Mouse (Mus musculus): Measurements from ENCODE around the gene Rgs8. TPM values are rescaled to one million over a fixed set of nuclear protein-coding genes. Genes with fewer than 3 reads are reported as not detected.

Gene Rgs8
- total RNA-seq, 2 experiments from 2014 or later, result 24.3 to 34.0 TPM

GRCm38 (mm10) chr1:153700448-153701063, 47.7 kb downstream of the Rgs8 start:
- intact Hi-C loops (cut with DNase I), result no loop called here
- DNase-seq (ENCODE audit: extremely low spot score in 1 of 2, low spot score in 2 of 2), result no peak

- intact Hi-C loops (cut with DNase I), result no loop called here
Observed at GRCm38 (mm10) chr1:153701461-153701860, 48.6 kb downstream of the Rgs8 start.

GRCm38 (mm10) chr1:153702166-153702852, 49.5 kb downstream of the Rgs8 start:
- intact Hi-C loops (cut with DNase I), result no loop called here
- no peak for DNase-seq (ENCODE audit: extremely low spot score in 1 of 2, low spot score in 2 of 2)

More at GRCm38 (mm10) chr1:153701461-153701860, 48.6 kb downstream of the Rgs8 start:
- no peak for DNase-seq (ENCODE audit: extremely low spot score in 1 of 2, low spot score in 2 of 2)

- intact Hi-C loops (cut with DNase I), result no loop called here
Observed at GRCm38 (mm10) chr1:153702853-153703410, 50.1 kb downstream of the Rgs8 start.

DNA sequence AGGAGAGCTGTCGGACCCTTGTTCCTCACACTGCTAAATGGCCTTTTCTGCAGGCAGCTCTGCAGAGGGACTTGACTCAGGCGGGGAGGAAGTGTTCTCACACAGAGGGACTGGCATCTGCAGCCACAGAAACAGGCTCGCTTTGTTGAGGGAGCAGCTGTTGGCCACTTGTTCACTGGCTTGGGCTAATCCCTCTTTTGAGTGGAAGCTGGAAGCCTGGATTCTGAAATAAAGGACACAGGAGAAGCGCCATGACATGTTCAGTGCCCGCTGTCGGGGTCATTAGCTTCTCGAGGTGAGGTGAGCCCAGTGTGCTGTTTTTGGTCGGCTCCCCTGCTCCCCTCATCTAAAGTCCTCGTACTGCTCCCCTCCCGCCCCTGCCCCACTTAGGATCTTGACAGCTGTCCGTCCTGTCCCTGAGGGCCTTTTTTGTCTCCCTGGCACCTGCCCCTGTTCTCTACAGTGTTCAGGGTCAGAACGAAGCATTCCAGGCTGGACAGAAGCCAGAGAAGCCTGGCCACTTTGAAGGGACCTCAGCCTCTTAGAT, 50.7 kb downstream of the Rgs8 start:
- DNase-seq (ENCODE audit: extremely low spot score in 1 of 2, low spot score in 2 of 2), result peak; percentile 62 to 64
- intact Hi-C loops (cut with DNase I), result no loop called here

More at GRCm38 (mm10) chr1:153702853-153703410, 50.1 kb downstream of the Rgs8 start:
- DNase-seq (ENCODE audit: extremely low spot score in 1 of 2, low spot score in 2 of 2), result no peak

- intact Hi-C loops (cut with DNase I), result no loop called here
- no peak for DNase-seq (ENCODE audit: extremely low spot score in 1 of 2, low spot score in 2 of 2)
Observed at GRCm38 (mm10) chr1:153704174-153704573, 51.3 kb downstream of the Rgs8 start.

DNA sequence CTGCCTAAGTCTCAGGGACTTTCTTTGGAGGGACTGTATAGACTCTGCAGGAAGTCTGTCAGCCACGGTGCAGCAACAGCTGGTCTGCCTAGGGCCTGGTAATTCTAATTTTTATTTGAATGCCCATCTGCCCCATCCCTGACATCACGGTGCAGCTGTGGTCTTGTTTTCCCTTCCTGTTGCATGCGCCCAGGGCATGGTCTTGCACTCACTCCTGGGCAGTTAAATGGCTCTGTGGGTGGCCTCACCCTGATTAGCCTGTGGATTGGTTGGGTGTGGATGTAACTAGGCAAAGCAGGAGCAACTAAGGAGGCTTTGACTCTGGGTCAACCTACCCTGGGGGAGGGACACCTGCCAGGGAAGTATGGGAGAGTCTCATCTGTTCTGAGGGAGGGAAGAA, 52.2 kb downstream of the Rgs8 start:
- DNase-seq (ENCODE audit: extremely low spot score in 1 of 2, low spot score in 2 of 2), result no peak
- intact Hi-C loops (cut with DNase I), result no loop called here

GRCm38 (mm10) chr1:153708626-153709025, 55.8 kb downstream of the Rgs8 start:
- intact Hi-C loops (cut with DNase I), result no loop called here
- DNase-seq (ENCODE audit: extremely low spot score in 1 of 2, low spot score in 2 of 2), result no peak

- DNase-seq (ENCODE audit: extremely low spot score in 1 of 2, low spot score in 2 of 2), result no peak
- intact Hi-C loops (cut with DNase I), result no loop called here
Observed at GRCm38 (mm10) chr1:153709451-153709850, 56.6 kb downstream of the Rgs8 start.

- intact Hi-C loops (cut with DNase I), result no loop called here
- DNase-seq (ENCODE audit: extremely low spot score in 1 of 2, low spot score in 2 of 2), result no peak
Observed at GRCm38 (mm10) chr1:153711544-153712262, 58.9 kb downstream of the Rgs8 start.

DNA sequence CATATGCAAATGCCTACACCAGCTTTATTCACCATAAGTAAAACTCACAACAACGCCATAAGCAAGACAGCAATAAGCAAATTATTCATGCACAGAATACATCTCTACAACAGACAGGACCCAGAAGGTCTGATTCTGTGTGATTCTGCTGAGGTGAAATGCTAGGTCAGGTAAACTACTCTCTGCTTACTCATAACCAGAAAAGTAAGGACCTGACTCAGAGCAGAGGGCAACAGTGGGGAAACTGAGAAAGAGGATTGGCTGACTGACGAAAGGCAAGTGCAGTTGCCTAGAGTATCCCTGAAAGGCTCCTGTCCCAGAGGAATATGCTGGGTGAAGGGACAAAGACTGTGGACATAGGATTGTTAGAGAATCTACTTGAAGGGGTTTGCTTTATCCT, 59.8 kb downstream of the Rgs8 start:
- intact Hi-C loops (cut with DNase I), result no loop called here
- DNase-seq (ENCODE audit: extremely low spot score in 1 of 2, low spot score in 2 of 2), result no peak

- intact Hi-C loops (cut with DNase I), result no loop called here
- no peak for DNase-seq (ENCODE audit: extremely low spot score in 1 of 2, low spot score in 2 of 2)
Observed at GRCm38 (mm10) chr1:153717990-153718389, 65.2 kb downstream of the Rgs8 start.

GRCm38 (mm10) chr1:153720935-153721334, 68.1 kb downstream of the Rgs8 start:
- no peak for DNase-seq (ENCODE audit: extremely low spot score in 1 of 2, low spot score in 2 of 2)

GRCm38 (mm10) chr1:153721565-153722310, 68.9 kb downstream of the Rgs8 start:
- DNase-seq (ENCODE audit: extremely low spot score in 1 of 2, low spot score in 2 of 2), result no peak
- intact Hi-C loops (cut with DNase I), result no loop called here

More at GRCm38 (mm10) chr1:153720935-153721334, 68.1 kb downstream of the Rgs8 start:
- intact Hi-C loops (cut with DNase I), result no loop called here

GRCm38 (mm10) chr1:153723426-153723825, 70.6 kb downstream of the Rgs8 start:
- DNase-seq (ENCODE audit: extremely low spot score in 1 of 2, low spot score in 2 of 2), result no peak
- intact Hi-C loops (cut with DNase I), result no loop called here

- intact Hi-C loops (cut with DNase I), result no loop called here
Observed at GRCm38 (mm10) chr1:153726636-153727035, 73.8 kb downstream of the Rgs8 start.

GRCm38 (mm10) chr1:153729806-153730205, 77.0 kb downstream of the Rgs8 start:
- DNase-seq (ENCODE audit: extremely low spot score in 1 of 2, low spot score in 2 of 2), result no peak
- intact Hi-C loops (cut with DNase I), result no loop called here

More at GRCm38 (mm10) chr1:153726636-153727035, 73.8 kb downstream of the Rgs8 start:
- DNase-seq (ENCODE audit: extremely low spot score in 1 of 2, low spot score in 2 of 2), result no peak

- peak in 1 of 2 experiments; percentile 86 for DNase-seq (ENCODE audit: extremely low spot score in 1 of 2, low spot score in 2 of 2)
Observed at GRCm38 (mm10) chr1:153730671-153731070, 77.8 kb downstream of the Rgs8 start.

More at GRCm38 (mm10) chr1:153730671-153731070, 77.8 kb downstream of the Rgs8 start:
- intact Hi-C loops (cut with DNase I), result no loop called here
